In the genomic region with DNA sequence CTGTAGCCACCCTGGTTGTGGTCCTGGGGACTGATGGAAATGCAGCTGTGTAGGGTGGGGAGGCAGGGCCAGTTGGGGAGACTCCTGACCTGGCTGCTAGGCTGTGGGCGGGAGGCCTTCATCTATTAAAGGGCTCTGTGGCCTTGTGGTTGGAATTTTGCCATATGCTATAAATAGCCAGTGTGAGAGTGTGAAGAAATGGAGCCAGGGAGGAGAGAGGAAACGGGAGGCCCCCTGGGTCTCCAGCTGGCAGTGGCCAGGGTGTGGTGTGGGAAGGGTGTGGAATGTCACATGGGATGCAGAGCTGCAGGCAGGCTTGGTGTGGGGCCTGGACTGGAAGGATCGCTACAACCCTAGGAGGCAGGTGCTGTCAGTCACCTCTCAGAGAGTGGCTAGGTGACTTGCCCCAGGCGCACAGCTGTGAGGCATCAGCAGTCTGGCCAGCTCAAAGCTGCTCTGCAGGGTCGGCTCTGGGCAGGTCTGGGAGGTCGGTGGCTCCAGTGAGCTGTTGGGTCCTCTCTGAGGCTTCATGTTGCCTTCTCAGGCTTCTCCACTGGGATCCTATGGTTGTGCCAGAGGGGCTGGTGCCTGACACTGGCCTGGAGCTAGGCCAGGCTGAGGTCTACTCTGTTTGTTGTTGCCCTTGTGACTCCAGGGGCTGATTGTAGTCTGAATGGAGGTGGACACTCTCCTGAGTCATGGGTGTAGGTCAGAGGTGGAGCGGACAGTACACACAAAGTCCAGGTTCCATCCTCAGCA, we compare ENCODE assay signal across 10 mouse cellular contexts. TPM values are rescaled to one million over a fixed set of nuclear protein-coding genes. Genes with fewer than 3 reads are reported as not detected.
DNase-seq lines count a peak whose midpoint lies in the region; ATAC-seq lines count a peak whose summit lies in the region.
"Had no signal": no experiment of that assay in that cellular context is flagged by ENCODE, and none has a peak within 500 bp of the region (broad histone marks: within the 10 kb centered on the region; RNA-seq: fewer than 3 reads in every experiment).

No protein-coding gene starts in this region.

- no peak overlapping the region for H3K4me3 ChIP-seq in embryonic facial prominence, embryonic 13.5 days

- H3K9ac ChIP-seq in embryonic facial prominence, embryonic 13.5 days = peak overlapping the region; percentile 3; the same call in 1 of the 2 replicates

- 47% methylated on average over 7 of the region's 7 CpGs for WGBS in embryonic facial prominence, embryonic 13.5 days

- H3K4me2 ChIP-seq in embryonic facial prominence, embryonic 13.5 days = peak overlapping the region; percentile 2; the same call in 1 of the 2 replicates

- peaks cover 30% of the 10 kb centered on the region for H3K4me1 ChIP-seq in embryonic facial prominence, embryonic 13.5 days

- DNase-seq in frontal cortex, adult 2 months (ENCODE audit: extremely low spot score in 1 of 2, low spot score in 1 of 2) = no peak
- peak; percentile 40 to 68 for DNase-seq in heart, postnatal 14 days
- DNase-seq in kidney, postnatal 4 days = peak; percentile 64 to 78
- no peak for DNase-seq in natural killer cell, adult 2 months (ENCODE audit: low spot score in 2 of 2)
- no peak for DNase-seq in frontal cortex, postnatal 36 days (ENCODE audit: low spot score in 2 of 2)

- 0 out of 2 replicates have a peak, but pooled peaks have one; percentile 20 for ATAC-seq in frontal cortex, adult (ENCODE audit: low TSS enrichment)
- peak; percentile 45; the same call in 1 of the 2 replicates for ATAC-seq in embryonic facial prominence, embryonic 13.5 days (ENCODE audit: insufficient number of reproducible peaks, insufficient read depth, low FRiP score, low TSS enrichment, low read depth)
- 0 out of 2 replicates have a peak, but pooled peaks have one; percentile 23 for ATAC-seq in megakaryocyte-erythroid progenitor cell, adult 5-6 weeks (replicated peaks; ENCODE audit: low FRiP score, low TSS enrichment, poor library complexity, severe bottlenecking)

- no peaks in the 10 kb centered on the region for H3K27me3 ChIP-seq in embryonic facial prominence, embryonic 13.5 days

- H3K9me3 ChIP-seq in embryonic facial prominence, embryonic 13.5 days = no peaks in the 10 kb centered on the region
- H3K9me3 ChIP-seq: G1E had no signal

- intact Hi-C loops in heart, postnatal 14 days (cut with DNase I) = loop anchor here (5.0 kb wide), 1 partner anchor 268 kb away; the partner anchor contains the start of genes Acaa1b and Gm47289

- H3K27ac ChIP-seq in embryonic facial prominence, embryonic 13.5 days = peak overlapping the region; percentile 55
- H3K27ac ChIP-seq: macrophage had no signal

- H3K36me3 ChIP-seq in embryonic facial prominence, embryonic 13.5 days = peaks cover 24% of the 10 kb centered on the region

RNA-seq across cellular contexts. Expression of gene Exog, which starts 19.3 kb away (rescaled TPM):
- polyA plus RNA-seq in frontal cortex, adult 2 months (2012; rRNA removed) = 13.3 and 13.6 TPM in 2 replicates
- 41.4 and 43.8 TPM in 2 replicates for polyA plus RNA-seq in embryonic facial prominence, embryonic 13.5 days (2015; fragmentation: Nextera tagmentation; extraction: Ambion mirVana)
- 1 to 10 TPM; 2.4 to 3.2 TPM for total RNA-seq in heart, postnatal 14 days (2021)
- total RNA-seq in megakaryocyte-erythroid progenitor cell, adult 5-6 weeks (2014; fragmentation: Nextera tagmentation) = 8.2 and 11.1 TPM in 2 replicates
- 4.4 and 5.1 TPM in 2 replicates for total RNA-seq in megakaryocyte-erythroid progenitor cell, adult 5-6 weeks (2017)

RNA-seq across cellular contexts. Expression of gene Acvr2b, which starts 23.5 kb away (rescaled TPM):
- polyA plus RNA-seq in frontal cortex, adult 2 months (2012; rRNA removed) = 7.7 and 8.4 TPM in 2 replicates
- polyA plus RNA-seq in embryonic facial prominence, embryonic 13.5 days (2015; fragmentation: Nextera tagmentation; extraction: Ambion mirVana) = 18.0 and 18.7 TPM in 2 replicates
- 1 to 10 TPM; 5.7 to 6.7 TPM for total RNA-seq in heart, postnatal 14 days (2021)
- total RNA-seq in megakaryocyte-erythroid progenitor cell, adult 5-6 weeks (2014; fragmentation: Nextera tagmentation) = 0.09 and 3.4 TPM in 2 replicates
- 1.3 TPM in 1 of 2 replicates, not detected in the other for total RNA-seq in megakaryocyte-erythroid progenitor cell, adult 5-6 weeks (2017)

Comparison
In these comparisons a context has a peak if more than half of its experiments do, and no peak if none do; other contexts are left out.
1. DNase-seq: peak in heart, postnatal 14 days (2 of 2) and kidney, postnatal 4 days (2 of 2); none in frontal cortex, adult 2 months (0 of 2), natural killer cell, adult 2 months (0 of 2) and frontal cortex, postnatal 36 days (0 of 2).
2. Peak in every context shown above with its lines, with median percentiles within 50 percentile points of each other: ATAC-seq.